Mouse (Mus musculus): ENCODE data around the gene Plekho1. TPM values are rescaled to one million over a fixed set of nuclear protein-coding genes. Genes with fewer than 3 reads are reported as not detected.

Plekho1 gene
- polyA plus RNA-seq, 1 experiment, result 103 TPM

GRCm38 (mm10) chr3:95988138-95988537 lies 7.7 kb downstream of the Plekho1 start:
- TF ChIP-seq MYOG (IDR thresholded peaks at IDR 0.05; ENCODE audit: control insufficient read depth, extremely low read depth, insufficient read length) (no peak), MAX (IDR thresholded peaks at IDR 0.05) (no peak), MYOD1 (IDR thresholded peaks at IDR 0.05; ENCODE audit: control insufficient read depth, insufficient read length, low read depth) (no peak), FOSL1 (IDR thresholded peaks at IDR 0.05; ENCODE audit: insufficient read depth, low read length, poor library complexity, severe bottlenecking) (no peak), CTCF (IDR thresholded peaks at IDR 0.05; ENCODE audit: control insufficient read depth, insufficient read depth, insufficient read length) (no peak), USF1 (IDR thresholded peaks at IDR 0.05; ENCODE audit: low read depth) (no peak), CEBPB (IDR thresholded peaks at IDR 0.05; ENCODE audit: low read depth) (no peak)
- peaks cover 54% of the 10 kb centered on the region for H3K36me3 ChIP-seq (ENCODE audit: control insufficient read depth, insufficient read depth)

GRCm38 (mm10) chr3:95987386-95988110 lies 8.3 kb downstream of the Plekho1 start:
- H3K36me3 ChIP-seq (ENCODE audit: control insufficient read depth, insufficient read depth), result peaks cover 49% of the 10 kb centered on the region
- H3ac ChIP-seq (ENCODE audit: control insufficient read depth, insufficient read length, low read depth), result no peak overlapping the region
- H3K4me3 ChIP-seq (ENCODE audit: insufficient read depth, poor library complexity, severe bottlenecking), result no peak overlapping the region
- H3K79me2 ChIP-seq (ENCODE audit: control insufficient read depth, insufficient read depth), result peaks cover 6% of the 10 kb centered on the region
- H3K79me3 ChIP-seq (ENCODE audit: low read depth), result peaks cover under 1% of the 10 kb centered on the region
- TF ChIP-seq FOSL1 (IDR thresholded peaks at IDR 0.05; ENCODE audit: insufficient read depth, low read length, poor library complexity, severe bottlenecking) (no peak), MAX (IDR thresholded peaks at IDR 0.05) (no peak), USF1 (IDR thresholded peaks at IDR 0.05; ENCODE audit: low read depth) (no peak), CTCF (IDR thresholded peaks at IDR 0.05; ENCODE audit: control insufficient read depth, insufficient read depth, insufficient read length) (no peak), MYOD1 (IDR thresholded peaks at IDR 0.05; ENCODE audit: control insufficient read depth, insufficient read length, low read depth) (no peak), MYOG (IDR thresholded peaks at IDR 0.05; ENCODE audit: control insufficient read depth, extremely low read depth, insufficient read length) (no peak), CEBPB (IDR thresholded peaks at IDR 0.05; ENCODE audit: low read depth) (no peak)
- H3K27me3 ChIP-seq (ENCODE audit: control insufficient read depth, insufficient read depth, insufficient read length), result no peaks in the 10 kb centered on the region

More at GRCm38 (mm10) chr3:95988138-95988537, 7.7 kb downstream of the Plekho1 start:
- Histone ChIP-seq H3K79me3 (ENCODE audit: low read depth) (peaks cover 4% of the 10 kb centered on the region), H3K79me2 (ENCODE audit: control insufficient read depth, insufficient read depth) (peaks cover 12% of the 10 kb centered on the region), H3K27me3 (ENCODE audit: control insufficient read depth, insufficient read depth, insufficient read length) (no peaks in the 10 kb centered on the region), H3K4me3 (ENCODE audit: insufficient read depth, poor library complexity, severe bottlenecking) (no peak overlapping the region), H3ac (ENCODE audit: control insufficient read depth, insufficient read length, low read depth) (no peak overlapping the region)

- H3K27me3 ChIP-seq (ENCODE audit: control insufficient read depth, insufficient read depth, insufficient read length), result no peaks in the 10 kb centered on the region
- no peak for TF ChIP-seq MYOG (IDR thresholded peaks at IDR 0.05; ENCODE audit: control insufficient read depth, extremely low read depth, insufficient read length)
- no peak for TF ChIP-seq FOSL1 (IDR thresholded peaks at IDR 0.05; ENCODE audit: insufficient read depth, low read length, poor library complexity, severe bottlenecking)
- no peak for TF ChIP-seq MAX (IDR thresholded peaks at IDR 0.05)
- TF ChIP-seq USF1 (IDR thresholded peaks at IDR 0.05; ENCODE audit: low read depth), result no peak
- no peak for TF ChIP-seq CTCF (IDR thresholded peaks at IDR 0.05; ENCODE audit: control insufficient read depth, insufficient read depth, insufficient read length)
- TF ChIP-seq CEBPB (IDR thresholded peaks at IDR 0.05; ENCODE audit: low read depth), result no peak
- TF ChIP-seq MYOD1 (IDR thresholded peaks at IDR 0.05; ENCODE audit: control insufficient read depth, insufficient read length, low read depth), result no peak
Measured at GRCm38 (mm10) chr3:95986984-95987383, 8.8 kb downstream of the Plekho1 start.

GRCm38 (mm10) chr3:95986001-95986622 lies 9.7 kb downstream of the Plekho1 start:
- peaks cover 36% of the 10 kb centered on the region for H3K36me3 ChIP-seq (ENCODE audit: control insufficient read depth, insufficient read depth)
- TF ChIP-seq MYOG (IDR thresholded peaks at IDR 0.05; ENCODE audit: control insufficient read depth, extremely low read depth, insufficient read length), result no peak
- no peak for TF ChIP-seq CEBPB (IDR thresholded peaks at IDR 0.05; ENCODE audit: low read depth)
- no peak for TF ChIP-seq FOSL1 (IDR thresholded peaks at IDR 0.05; ENCODE audit: insufficient read depth, low read length, poor library complexity, severe bottlenecking)
- no peak for TF ChIP-seq MYOD1 (IDR thresholded peaks at IDR 0.05; ENCODE audit: control insufficient read depth, insufficient read length, low read depth)
- TF ChIP-seq MAX (IDR thresholded peaks at IDR 0.05), result no peak
- TF ChIP-seq USF1 (IDR thresholded peaks at IDR 0.05; ENCODE audit: low read depth), result no peak
- no peak for TF ChIP-seq CTCF (IDR thresholded peaks at IDR 0.05; ENCODE audit: control insufficient read depth, insufficient read depth, insufficient read length)
- no peaks in the 10 kb centered on the region for H3K27me3 ChIP-seq (ENCODE audit: control insufficient read depth, insufficient read depth, insufficient read length)
- H3ac ChIP-seq (ENCODE audit: control insufficient read depth, insufficient read length, low read depth), result no peak overlapping the region
- no peaks in the 10 kb centered on the region for H3K79me2 ChIP-seq (ENCODE audit: control insufficient read depth, insufficient read depth)
- H3K79me3 ChIP-seq (ENCODE audit: low read depth), result no peaks in the 10 kb centered on the region
- no peak overlapping the region for H3K4me3 ChIP-seq (ENCODE audit: insufficient read depth, poor library complexity, severe bottlenecking)

More at GRCm38 (mm10) chr3:95986984-95987383, 8.8 kb downstream of the Plekho1 start:
- Histone ChIP-seq H3K79me2 (ENCODE audit: control insufficient read depth, insufficient read depth) (peaks cover under 1% of the 10 kb centered on the region), H3ac (ENCODE audit: control insufficient read depth, insufficient read length, low read depth) (no peak overlapping the region), H3K4me3 (ENCODE audit: insufficient read depth, poor library complexity, severe bottlenecking) (no peak overlapping the region), H3K79me3 (ENCODE audit: low read depth) (no peaks in the 10 kb centered on the region), H3K36me3 (ENCODE audit: control insufficient read depth, insufficient read depth) (peaks cover 44% of the 10 kb centered on the region)

DNA sequence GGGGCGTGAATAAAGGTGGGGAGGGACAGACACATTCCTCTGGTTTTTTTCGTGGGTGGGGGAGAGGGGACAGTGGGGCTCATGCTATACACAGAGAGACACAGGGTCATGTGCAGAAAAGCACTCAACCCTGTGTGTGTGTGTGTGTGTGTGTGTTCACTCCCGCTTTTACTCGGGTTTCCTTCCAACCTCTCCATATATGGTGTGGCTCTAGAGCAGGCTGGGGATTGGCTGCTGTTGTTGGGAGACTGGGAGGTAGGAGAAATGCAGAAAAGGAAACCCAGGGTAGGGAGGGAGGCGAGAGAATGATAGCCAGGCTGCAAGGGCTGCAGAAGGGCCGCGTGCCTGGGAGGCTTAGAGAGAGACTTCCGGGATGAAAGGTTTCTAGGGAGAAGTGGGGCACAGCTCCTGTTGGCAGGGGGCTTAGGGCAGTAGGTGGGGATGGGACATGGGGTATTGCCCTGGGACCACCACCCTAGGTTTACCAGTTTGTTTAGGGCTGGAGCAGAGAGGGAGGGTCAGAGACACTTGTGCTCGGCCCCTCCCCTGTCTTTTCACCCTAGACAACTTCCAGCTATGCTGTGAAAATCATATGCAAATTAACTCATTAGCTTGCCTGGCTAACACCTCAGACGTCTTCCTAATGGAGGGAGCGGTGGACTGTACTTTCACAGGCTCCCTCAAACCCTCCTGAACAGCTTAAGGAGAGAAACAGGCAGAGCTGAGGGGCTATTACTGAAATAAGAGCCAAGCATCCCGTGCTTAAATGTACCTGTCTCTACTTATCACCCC lies 10.4 kb downstream of the Plekho1 start:
- TF ChIP-seq MYOD1 (IDR thresholded peaks at IDR 0.05; ENCODE audit: control insufficient read depth, insufficient read length, low read depth) (no peak), CTCF (IDR thresholded peaks at IDR 0.05; ENCODE audit: control insufficient read depth, insufficient read depth, insufficient read length) (no peak), CEBPB (IDR thresholded peaks at IDR 0.05; ENCODE audit: low read depth) (no peak), MYOG (IDR thresholded peaks at IDR 0.05; ENCODE audit: control insufficient read depth, extremely low read depth, insufficient read length) (no peak), MAX (IDR thresholded peaks at IDR 0.05) (no peak), USF1 (IDR thresholded peaks at IDR 0.05; ENCODE audit: low read depth) (no peak), FOSL1 (IDR thresholded peaks at IDR 0.05; ENCODE audit: insufficient read depth, low read length, poor library complexity, severe bottlenecking) (no peak)
- peak overlapping the region; percentile 55 for H3ac ChIP-seq (ENCODE audit: control insufficient read depth, insufficient read length, low read depth)
- no peak overlapping the region for H3K4me3 ChIP-seq (ENCODE audit: insufficient read depth, poor library complexity, severe bottlenecking)
- H3K36me3 ChIP-seq (ENCODE audit: control insufficient read depth, insufficient read depth), result peaks cover 29% of the 10 kb centered on the region
- H3K27me3 ChIP-seq (ENCODE audit: control insufficient read depth, insufficient read depth, insufficient read length), result no peaks in the 10 kb centered on the region
- H3K79me2 ChIP-seq (ENCODE audit: control insufficient read depth, insufficient read depth), result no peaks in the 10 kb centered on the region
- no peaks in the 10 kb centered on the region for H3K79me3 ChIP-seq (ENCODE audit: low read depth)

Measured in C2C12 (cell line).